Mouse (Mus musculus) heart, embryonic 16.5 days (tissue): Measurements from ENCODE around the gene 1700025C18Rik. TPM values are rescaled to one million over a fixed set of nuclear protein-coding genes. Genes with fewer than 3 reads are reported as not detected.
A peak's percentile ranks its signal among the peaks of the same experiment; 100 is the strongest.

Experiments
- ATAC-seq: fragments of 200-750 bp; cut with Nextera tagmentation; replicated peaks from 2 replicates; pipeline ENCODE4 v1.8.0; 2017; ENCODE audit warnings: moderate number of reproducible peaks; ENCODE audit not compliant: insufficient read depth, low FRiP score; ENCODE audit errors: extremely low read depth
- H3K27ac ChIP-seq: fragments of 300-500 bp; sonication (generic); 2 replicates; pipeline ENCODE4 v1.5.1; 2014; ENCODE audit warnings: mild to moderate bottlenecking, low read length, control low read depth, moderate library complexity
- H3K27me3 ChIP-seq: fragments of 300-500 bp; sonication (generic); 2 replicates; pipeline ENCODE4 v1.6.1; 2014; ENCODE audit warnings: low read length, mixed read lengths; ENCODE audit not compliant: control insufficient read depth, insufficient read depth
- H3K36me3 ChIP-seq: fragments of 300-500 bp; sonication (generic); 2 replicates; pipeline ENCODE4 v1.6.1; 2014; ENCODE audit not compliant: control insufficient read depth, insufficient read depth
- H3K4me1 ChIP-seq: fragments of 300-500 bp; sonication (generic); 2 replicates; pipeline ENCODE4 v1.6.1; 2014; ENCODE audit warnings: low read length, mixed read lengths; ENCODE audit not compliant: control insufficient read depth, insufficient read depth
- H3K4me2 ChIP-seq: fragments of 300-500 bp; sonication (generic); 2 replicates; pipeline ENCODE4 v1.6.1; 2014; ENCODE audit warnings: low read depth, mild to moderate bottlenecking, control low read depth, low read length
- H3K4me3 ChIP-seq: fragments of 300-500 bp; sonication (generic); 2 replicates; pipeline ENCODE4 v1.5.1; 2014; ENCODE audit warnings: mild to moderate bottlenecking, control low read depth, low read length
- H3K9ac ChIP-seq: fragments of 300-500 bp; sonication (generic); 2 replicates; pipeline ENCODE4 v1.6.1; 2014; ENCODE audit warnings: low read length, control low read depth
- H3K9me3 ChIP-seq: fragments of 300-500 bp; sonication (generic); replicated peaks from 2 replicates; pipeline ENCODE4 v1.6.1; 2016; ENCODE audit warnings: low read length; ENCODE audit not compliant: control insufficient read depth
- WGBS: fragments of 180-500 bp; shearing (Covaris S2); extraction: QIAGEN DNeasy Blood & Tissue Kit; methylation state at CpG from one replicate; pipeline ENCODE4 v1.1.7; 2014; 5-methylcytosine and 5-hydroxymethylcytosine counted together
- polyA plus RNA-seq: library from polyadenylated mRNA; unstranded; fragments of >200 nt; fragmentation: Nextera tagmentation; extraction: Ambion mirVana; gene quantifications from 2 replicates; pipeline ENCODE4 v1.2.1, GENCODE M21; 2015

1700025C18Rik gene
- polyA plus RNA-seq, 1 experiment from 2014 or later: not detected

DNA sequence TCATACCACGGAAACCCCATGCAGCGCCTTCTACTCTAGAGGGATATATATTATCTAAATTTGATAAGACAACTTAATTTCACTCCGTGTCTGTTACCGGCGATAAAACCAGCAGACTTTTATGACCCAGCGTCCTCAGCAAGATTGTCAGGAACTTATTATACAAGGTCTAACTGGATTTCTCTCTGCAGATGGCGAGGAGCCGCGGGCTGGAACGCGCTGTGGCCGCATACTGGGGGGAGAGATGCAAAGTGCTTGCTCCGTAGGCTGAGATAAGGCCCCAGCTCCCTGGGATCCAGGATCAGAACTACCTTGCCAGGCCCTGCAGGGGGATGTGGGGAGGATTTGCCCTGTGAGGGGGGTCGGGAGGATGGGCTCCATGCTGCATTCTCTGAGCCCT lies 1.1 kb downstream of the 1700025C18Rik start:
- ATAC-seq: no peak
- Histone ChIP-seq H3K36me3 (no peaks in the 10 kb centered on the region), H3K4me3 (no peak overlapping the region), H3K4me1 (no peaks in the 10 kb centered on the region), H3K9ac (no peak overlapping the region), H3K27ac (no peak overlapping the region), H3K27me3 (peaks cover 18% of the 10 kb centered on the region), H3K4me2 (no peak overlapping the region), H3K9me3 (no peaks in the 10 kb centered on the region)
- 16% methylated on average over 14 of the region's 14 CpGs for WGBS

DNA sequence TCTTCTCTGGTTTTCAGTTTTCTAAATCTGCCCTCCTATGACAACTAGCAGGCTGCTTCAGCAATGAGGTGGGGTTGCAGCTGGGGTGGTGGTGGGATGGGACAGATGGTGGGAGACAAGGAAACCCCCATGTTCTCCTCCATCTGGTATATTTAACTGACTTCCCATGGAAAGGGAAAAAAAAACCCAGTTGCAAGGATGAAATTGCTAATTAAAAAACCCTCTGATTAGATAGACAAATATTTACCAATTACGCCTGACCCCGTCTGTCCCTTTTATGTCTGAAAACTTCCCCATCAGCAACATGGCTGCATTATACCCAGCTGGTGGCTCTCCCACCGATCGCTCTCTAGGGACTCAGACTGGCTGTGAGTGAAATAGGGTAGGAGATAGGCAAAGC lies 3.9 kb downstream of the 1700025C18Rik start:
- Histone ChIP-seq H3K4me1 (no peaks in the 10 kb centered on the region), H3K27ac (no peak overlapping the region), H3K9ac (no peak overlapping the region), H3K4me3 (no peak overlapping the region), H3K4me2 (no peak overlapping the region), H3K9me3 (no peaks in the 10 kb centered on the region), H3K36me3 (no peaks in the 10 kb centered on the region), H3K27me3 (peaks cover 11% of the 10 kb centered on the region)
- 72% methylated on average over 4 of the region's 4 CpGs for WGBS
- no peak for ATAC-seq

DNA sequence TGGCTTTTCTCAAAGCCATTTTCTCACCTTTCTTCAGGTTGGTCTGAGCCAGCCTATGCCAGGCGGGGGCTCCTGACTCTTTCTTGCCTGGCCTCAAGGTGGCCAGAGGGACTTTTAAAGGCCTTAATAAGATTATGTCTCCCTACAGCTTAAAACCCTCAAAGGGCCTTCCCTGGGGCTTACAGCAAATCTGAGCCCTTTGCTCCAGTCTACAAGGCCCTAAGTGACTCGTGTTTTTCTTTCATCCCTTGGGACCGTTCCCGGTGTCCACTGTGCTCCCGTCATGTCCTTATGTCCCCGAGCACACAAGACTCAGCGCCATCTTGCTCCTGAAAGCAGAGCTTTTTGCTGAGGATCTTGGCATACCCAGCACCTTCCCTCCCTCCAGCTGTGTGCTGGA lies 9.3 kb downstream of the 1700025C18Rik start:
- no peaks in the 10 kb centered on the region for H3K4me1 ChIP-seq
- H3K9me3 ChIP-seq: no peaks in the 10 kb centered on the region
- H3K9ac ChIP-seq: no peak overlapping the region
- ATAC-seq: no peak
- no peak overlapping the region for H3K4me2 ChIP-seq
- H3K27me3 ChIP-seq: peaks cover 53% of the 10 kb centered on the region
- no peak overlapping the region for H3K4me3 ChIP-seq
- H3K36me3 ChIP-seq: no peaks in the 10 kb centered on the region
- no peak overlapping the region for H3K27ac ChIP-seq
- 14% methylated on average over 7 of the region's 7 CpGs for WGBS

DNA sequence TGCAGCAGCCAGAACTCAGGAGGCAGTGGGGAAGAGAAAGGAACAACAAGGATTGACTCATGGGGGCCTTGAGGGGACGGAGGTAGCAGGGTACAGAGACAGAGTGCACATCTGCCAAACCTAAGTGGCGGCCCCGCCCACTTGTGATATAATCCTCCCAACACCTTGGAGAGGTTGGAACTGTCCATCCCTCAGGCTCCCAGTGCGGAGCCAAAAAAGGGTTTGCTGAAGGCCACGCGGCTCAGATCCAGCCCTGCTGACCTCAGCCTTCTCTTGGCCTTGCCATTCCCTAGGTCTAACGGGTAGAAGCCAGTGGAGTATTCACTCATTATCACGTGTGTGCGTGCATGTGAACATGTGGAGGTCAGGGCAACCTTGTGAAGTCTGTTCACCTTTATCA lies 9.9 kb downstream of the 1700025C18Rik start:
- no peak overlapping the region for H3K9ac ChIP-seq
- no peak overlapping the region for H3K4me2 ChIP-seq
- no peaks in the 10 kb centered on the region for H3K9me3 ChIP-seq
- H3K36me3 ChIP-seq: no peaks in the 10 kb centered on the region
- WGBS: 18% methylated on average over 9 of the region's 9 CpGs
- H3K4me1 ChIP-seq: no peaks in the 10 kb centered on the region
- ATAC-seq: no peak
- H3K4me3 ChIP-seq: no peak overlapping the region
- H3K27me3 ChIP-seq: peaks cover 59% of the 10 kb centered on the region
- no peak overlapping the region for H3K27ac ChIP-seq

DNA sequence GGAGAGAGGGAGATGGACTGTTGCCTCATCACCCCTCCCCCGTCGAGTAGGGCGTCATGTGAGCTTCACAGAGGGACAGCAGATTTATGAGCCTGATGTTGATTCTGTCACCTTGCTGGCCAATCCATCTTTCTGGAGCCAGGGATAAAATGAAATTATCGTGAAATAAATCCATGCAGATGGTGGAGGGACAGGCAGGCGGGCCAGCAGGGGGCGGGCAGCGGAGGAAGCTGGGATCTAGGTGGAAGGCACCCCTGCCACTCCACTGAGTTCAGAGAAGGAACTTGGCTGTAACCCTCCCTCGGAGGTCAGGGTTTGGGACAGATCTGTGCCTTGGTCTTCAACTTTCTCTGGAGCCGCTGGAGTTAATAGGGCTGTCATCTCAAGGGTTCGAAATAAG lies 11.9 kb downstream of the 1700025C18Rik start:
- no peak for ATAC-seq
- peaks cover 73% of the 10 kb centered on the region for H3K27me3 ChIP-seq
- WGBS: 21% methylated on average over 10 of the region's 10 CpGs

DNA sequence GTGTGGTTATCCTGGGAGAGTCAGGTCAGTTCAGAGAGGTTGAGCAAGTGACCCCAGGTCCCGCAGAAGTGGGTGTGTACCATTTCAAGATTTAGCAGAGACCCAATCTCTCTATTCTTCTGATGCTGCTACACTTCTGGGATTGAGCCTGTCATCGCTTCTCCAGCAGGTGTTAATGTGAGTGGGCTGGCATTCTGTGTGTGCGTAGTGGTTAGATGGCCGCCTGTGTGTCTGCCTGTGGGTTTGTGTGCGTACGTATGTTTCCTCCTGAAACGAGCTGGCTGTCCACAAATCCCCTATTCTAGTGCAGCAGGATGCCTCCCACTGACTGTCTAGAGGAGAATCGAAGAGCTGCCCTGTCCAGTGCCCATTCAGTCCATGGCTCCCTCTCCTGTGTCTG lies 12.5 kb downstream of the 1700025C18Rik start:
- no peak for ATAC-seq
- Histone ChIP-seq H3K36me3 (no peaks in the 10 kb centered on the region), H3K4me1 (0 out of 2 replicates have a peak, but pooled peaks cover 2% of the 10 kb centered on the region), H3K27me3 (peaks cover 78% of the 10 kb centered on the region), H3K9me3 (no peaks in the 10 kb centered on the region), H3K27ac (no peak overlapping the region), H3K4me3 (no peak overlapping the region), H3K9ac (no peak overlapping the region), H3K4me2 (no peak overlapping the region)
- 54% methylated on average over 8 of the region's 8 CpGs for WGBS

More for the DNA sequence above, 11.9 kb downstream of the 1700025C18Rik start:
- no peaks in the 10 kb centered on the region for H3K9me3 ChIP-seq
- H3K36me3 ChIP-seq: no peaks in the 10 kb centered on the region
- H3K4me1 ChIP-seq: 0 out of 2 replicates have a peak, but pooled peaks cover 2% of the 10 kb centered on the region
- H3K27ac ChIP-seq: no peak overlapping the region
- no peak overlapping the region for H3K4me2 ChIP-seq
- no peak overlapping the region for H3K4me3 ChIP-seq
- H3K9ac ChIP-seq: no peak overlapping the region

DNA sequence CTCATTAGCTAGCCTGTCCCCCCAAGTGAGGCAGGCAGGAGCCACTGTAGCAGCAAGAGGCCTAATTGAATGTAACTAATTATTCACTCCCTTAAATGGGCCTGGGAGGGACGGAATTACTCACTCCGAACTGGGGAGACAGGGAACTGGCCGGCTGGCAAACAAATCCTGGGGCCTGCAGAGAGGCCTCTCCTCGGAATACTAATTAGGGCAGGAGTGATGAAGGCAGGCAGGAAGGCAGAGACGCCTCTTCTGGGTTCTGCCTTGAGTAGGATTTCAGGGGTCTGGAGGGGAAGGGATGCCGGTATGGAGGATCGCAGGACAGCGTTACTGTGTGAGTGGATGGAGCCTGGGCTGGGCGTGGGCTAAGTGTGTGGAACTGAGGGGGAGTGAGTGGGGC lies 13.5 kb downstream of the 1700025C18Rik start:
- Histone ChIP-seq H3K9me3 (no peaks in the 10 kb centered on the region), H3K4me1 (0 out of 2 replicates have a peak, but pooled peaks cover 2% of the 10 kb centered on the region), H3K36me3 (no peaks in the 10 kb centered on the region), H3K4me3 (no peak overlapping the region), H3K27ac (no peak overlapping the region), H3K27me3 (peaks cover 84% of the 10 kb centered on the region), H3K9ac (no peak overlapping the region), H3K4me2 (no peak overlapping the region)
- no peak for ATAC-seq
- 9% methylated on average over 9 of the region's 9 CpGs for WGBS

DNA sequence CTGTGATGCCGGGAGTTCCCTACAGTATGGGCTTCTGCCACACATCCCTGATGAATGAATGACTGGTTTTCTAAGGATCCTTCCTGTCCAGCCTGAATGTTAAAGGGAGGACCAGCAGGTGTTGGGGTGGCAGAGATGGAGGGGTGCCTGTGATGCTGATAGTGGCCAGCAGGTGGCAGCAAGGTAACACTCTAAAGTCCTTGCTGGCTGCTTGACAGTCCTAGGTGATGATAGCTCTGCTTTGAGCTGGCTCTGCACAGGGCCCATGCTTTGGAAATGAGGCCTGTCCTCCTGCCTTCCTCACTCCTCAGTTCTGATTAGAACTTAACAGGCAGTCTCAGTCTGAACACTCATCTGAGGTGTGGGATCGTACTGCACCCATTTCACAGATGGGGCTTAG lies 15.6 kb downstream of the 1700025C18Rik start:
- H3K27ac ChIP-seq: no peak overlapping the region
- no peak for ATAC-seq
- H3K4me3 ChIP-seq: no peak overlapping the region
- peaks cover 78% of the 10 kb centered on the region for H3K27me3 ChIP-seq
- H3K4me1 ChIP-seq: 0 out of 2 replicates have a peak, but pooled peaks cover 2% of the 10 kb centered on the region
- H3K9me3 ChIP-seq: no peaks in the 10 kb centered on the region
- H3K4me2 ChIP-seq: no peak overlapping the region
- H3K36me3 ChIP-seq: no peaks in the 10 kb centered on the region
- no peak overlapping the region for H3K9ac ChIP-seq
- 38% methylated on average over 2 of the region's 2 CpGs for WGBS

DNA sequence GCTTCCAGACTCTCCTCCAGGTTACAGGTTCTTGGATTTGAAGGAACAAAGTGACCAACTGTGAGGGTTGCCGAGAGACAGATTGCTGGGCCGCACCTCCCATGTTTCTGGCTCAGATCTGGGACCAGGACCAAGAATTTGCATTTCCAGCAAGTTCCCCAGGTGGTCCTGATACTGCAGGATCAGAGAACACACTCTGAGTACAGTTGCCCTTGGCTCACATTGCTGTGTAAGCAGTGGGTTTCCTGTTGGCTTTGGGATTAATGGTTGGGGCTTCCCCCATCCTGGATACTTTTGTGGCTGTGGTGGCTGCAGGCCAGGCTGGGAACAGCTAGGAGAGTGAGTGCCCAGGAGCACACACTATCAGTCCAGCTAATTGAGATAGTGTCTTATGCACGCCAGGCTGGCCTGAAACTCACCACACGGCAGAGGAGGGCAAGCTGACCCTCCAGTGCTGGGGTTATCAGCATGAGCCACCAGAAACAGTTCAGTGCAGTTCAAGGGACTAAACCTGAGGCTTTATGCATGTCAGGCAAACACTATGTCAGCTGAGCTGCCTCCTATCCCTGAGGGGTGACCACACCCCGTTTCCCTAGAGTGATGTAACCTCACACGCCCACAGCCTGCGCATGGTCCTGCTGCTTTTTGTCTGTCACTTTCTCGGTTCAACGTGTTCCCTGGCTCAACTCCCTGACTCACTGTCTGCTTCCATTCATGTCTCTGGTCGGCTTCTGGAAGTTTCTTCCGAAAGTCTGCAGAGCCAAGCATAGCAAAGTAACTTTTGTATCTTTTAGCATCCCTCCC lies 16.3 kb downstream of the 1700025C18Rik start:
- 27% methylated on average over 11 of the region's 11 CpGs for WGBS
- Histone ChIP-seq H3K36me3 (no peaks in the 10 kb centered on the region), H3K27ac (no peak overlapping the region), H3K4me1 (0 out of 2 replicates have a peak, but pooled peaks cover 2% of the 10 kb centered on the region), H3K4me3 (no peak overlapping the region), H3K9ac (no peak overlapping the region), H3K9me3 (no peaks in the 10 kb centered on the region), H3K4me2 (no peak overlapping the region), H3K27me3 (peaks cover 72% of the 10 kb centered on the region)
- peak; percentile 67 for ATAC-seq
